Mouse (Mus musculus): Measurements from ENCODE around the gene Lrp8. TPM values are rescaled to one million over a fixed set of nuclear protein-coding genes. Genes with fewer than 3 reads are reported as not detected.

Lrp8 gene
- polyA plus RNA-seq, 1 experiment, result 2.8 TPM

DNA sequence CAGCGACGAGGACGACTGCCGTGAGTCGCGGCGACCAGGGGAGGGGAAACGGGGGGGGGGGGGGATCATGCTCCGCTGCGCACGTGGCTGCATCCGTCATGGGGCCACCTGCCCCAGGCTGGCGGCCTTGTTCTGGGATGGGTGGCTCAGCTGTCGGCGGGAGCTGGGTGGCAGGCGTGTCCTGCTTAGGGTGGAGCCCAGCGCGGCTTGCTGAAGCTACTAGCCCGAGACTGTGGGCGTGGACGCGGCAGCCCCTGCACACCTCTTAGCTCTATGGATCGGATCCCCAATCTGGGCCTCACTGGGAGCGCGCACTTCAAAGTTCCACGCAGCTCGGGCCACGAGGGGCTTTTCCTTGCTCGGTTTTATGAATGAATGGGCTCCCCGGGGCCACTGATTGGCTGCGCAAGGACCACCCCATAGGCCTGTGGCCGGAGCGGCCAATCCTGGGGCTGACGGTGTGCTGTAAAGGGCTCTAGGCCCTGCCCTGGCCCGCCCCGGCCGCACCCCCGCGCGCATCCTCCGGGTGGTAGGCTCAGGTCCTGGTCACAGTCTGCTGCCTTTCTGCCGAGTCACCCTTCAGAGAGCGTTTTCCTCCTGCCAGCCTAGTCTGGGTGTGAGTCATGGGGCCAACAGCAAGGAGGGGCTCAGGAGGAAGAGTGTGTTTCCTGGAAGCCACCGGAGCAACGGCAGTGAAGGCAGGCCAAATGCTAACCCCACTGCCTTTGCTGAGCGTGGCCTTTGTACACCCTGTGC lies 1.5 kb downstream of the Lrp8 start:
- WGBS, result under 1% methylated on average over 46 of the region's 46 CpGs
- peak overlapping the region; percentile 51 for H3K4me3 ChIP-seq (replicated peaks; ENCODE audit: extremely low read depth, low read depth, low read length)
- no peak for TF ChIP-seq POLR2A (IDR thresholded peaks at IDR 0.05; ENCODE audit: borderline replicate concordance, extremely low read depth, low read depth, low read length)
- H3K4me1 ChIP-seq (ENCODE audit: control insufficient read depth, insufficient read depth, low read length), result peaks cover 12% of the 10 kb centered on the region; the same call in 1 of the 2 replicates
- DNase-seq, result peak; percentile 58

DNA sequence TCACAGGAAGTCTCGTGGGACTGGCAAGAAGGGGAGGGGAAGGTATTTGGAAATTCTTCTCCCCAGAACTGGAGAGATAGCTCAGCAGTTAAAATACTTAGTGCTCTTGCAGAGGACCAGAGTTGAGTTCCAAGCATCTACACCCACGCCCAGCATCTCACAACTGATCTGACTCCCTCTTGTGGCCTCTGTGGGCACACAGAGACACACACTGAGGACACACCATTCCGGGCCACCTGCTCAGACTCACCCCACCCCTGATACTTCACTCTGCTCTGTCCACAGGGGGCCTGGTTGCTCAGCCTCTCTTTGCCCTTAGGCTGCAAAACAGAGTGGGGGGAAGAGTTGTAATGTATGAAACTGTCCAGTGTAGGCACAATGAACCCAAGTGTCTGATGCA lies 3.4 kb downstream of the Lrp8 start:
- Histone ChIP-seq H3K4me1 (ENCODE audit: control insufficient read depth, insufficient read depth, low read length) (peaks cover 12% of the 10 kb centered on the region; the same call in 1 of the 2 replicates), H3K4me3 (replicated peaks; ENCODE audit: extremely low read depth, low read depth, low read length) (no peak overlapping the region)
- DNase-seq, result no peak
- WGBS, result 67% methylated on average over 3 of the region's 3 CpGs
- TF ChIP-seq CTCF (IDR thresholded peaks at IDR 0.05; ENCODE audit: insufficient read depth, low read length) (peak; percentile 25; the same call in 1 of the 2 replicates), POLR2A (IDR thresholded peaks at IDR 0.05; ENCODE audit: borderline replicate concordance, extremely low read depth, low read depth, low read length) (no peak)

DNA sequence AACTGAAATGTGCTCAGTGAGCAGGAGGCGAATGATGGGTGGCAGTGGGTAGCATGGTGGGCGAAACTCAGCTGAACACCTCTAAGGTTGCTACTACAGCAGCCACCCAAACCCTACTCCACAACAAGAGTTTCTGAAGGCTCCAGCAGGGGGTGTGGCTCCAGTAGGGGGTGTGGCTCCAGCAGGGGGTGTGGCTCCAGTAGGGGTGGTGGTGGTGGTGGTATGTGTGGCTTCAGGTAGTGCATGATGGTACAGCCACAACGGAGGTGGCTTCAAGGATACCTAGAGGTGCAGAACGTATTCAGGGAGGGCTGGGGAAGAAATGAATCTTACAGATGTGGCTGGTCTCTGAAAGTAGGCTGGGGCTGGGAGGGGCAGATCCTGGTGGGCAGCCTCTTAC lies 5.7 kb downstream of the Lrp8 start:
- no peak for DNase-seq
- TF ChIP-seq CTCF (IDR thresholded peaks at IDR 0.05; ENCODE audit: insufficient read depth, low read length) (no peak), POLR2A (IDR thresholded peaks at IDR 0.05; ENCODE audit: borderline replicate concordance, extremely low read depth, low read depth, low read length) (no peak)
- H3K4me1 ChIP-seq (ENCODE audit: control insufficient read depth, insufficient read depth, low read length), result peaks cover 8% of the 10 kb centered on the region; the same call in 1 of the 2 replicates
- WGBS, result 82% methylated on average over 4 of the region's 4 CpGs
- no peak overlapping the region for H3K4me3 ChIP-seq (replicated peaks; ENCODE audit: extremely low read depth, low read depth, low read length)

DNA sequence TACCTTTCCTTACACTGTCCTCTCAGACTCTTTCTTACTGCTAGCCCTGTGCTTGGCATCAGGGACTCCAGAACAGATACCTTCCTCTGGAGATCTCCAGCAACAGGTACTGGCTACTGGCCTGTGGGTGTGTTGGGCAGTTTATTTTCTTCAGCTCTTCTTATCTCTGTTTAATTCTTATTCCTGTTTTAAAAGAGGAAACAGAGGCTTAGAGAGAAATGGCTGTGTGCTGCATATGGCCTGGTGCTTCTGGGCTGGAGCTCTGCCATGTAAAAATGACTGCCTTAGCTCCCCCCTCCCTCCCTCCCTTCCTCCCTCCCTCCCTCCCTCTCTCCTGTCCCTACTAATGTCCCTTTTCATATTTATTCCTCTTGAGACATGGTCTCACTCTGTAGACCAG lies 6.6 kb downstream of the Lrp8 start:
- DNase-seq, result no peak
- no peak for TF ChIP-seq POLR2A (IDR thresholded peaks at IDR 0.05; ENCODE audit: borderline replicate concordance, extremely low read depth, low read depth, low read length)
- no peak for TF ChIP-seq CTCF (IDR thresholded peaks at IDR 0.05; ENCODE audit: insufficient read depth, low read length)
- Histone ChIP-seq H3K4me3 (replicated peaks; ENCODE audit: extremely low read depth, low read depth, low read length) (no peak overlapping the region), H3K4me1 (ENCODE audit: control insufficient read depth, insufficient read depth, low read length) (peaks cover 3% of the 10 kb centered on the region; the same call in 1 of the 2 replicates)

DNA sequence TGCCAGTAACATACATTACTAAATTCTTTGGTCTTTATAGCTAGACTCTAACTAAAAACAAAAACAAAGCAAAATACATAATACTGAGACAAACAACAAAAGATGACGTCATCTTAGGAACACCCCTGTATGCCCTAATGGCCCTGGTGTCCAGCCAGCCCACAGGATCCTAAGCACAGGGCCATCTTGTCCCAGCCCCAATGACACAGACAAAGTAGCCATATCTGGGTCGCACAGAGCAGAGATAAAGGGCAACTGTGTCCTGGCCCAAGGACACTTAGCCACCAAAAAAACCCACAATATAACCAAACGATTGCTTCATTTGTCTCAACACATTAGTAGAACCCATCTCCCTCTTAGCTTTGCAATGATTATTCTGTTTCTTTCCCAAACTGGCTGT lies 8.9 kb downstream of the Lrp8 start:
- no peak for DNase-seq

DNA sequence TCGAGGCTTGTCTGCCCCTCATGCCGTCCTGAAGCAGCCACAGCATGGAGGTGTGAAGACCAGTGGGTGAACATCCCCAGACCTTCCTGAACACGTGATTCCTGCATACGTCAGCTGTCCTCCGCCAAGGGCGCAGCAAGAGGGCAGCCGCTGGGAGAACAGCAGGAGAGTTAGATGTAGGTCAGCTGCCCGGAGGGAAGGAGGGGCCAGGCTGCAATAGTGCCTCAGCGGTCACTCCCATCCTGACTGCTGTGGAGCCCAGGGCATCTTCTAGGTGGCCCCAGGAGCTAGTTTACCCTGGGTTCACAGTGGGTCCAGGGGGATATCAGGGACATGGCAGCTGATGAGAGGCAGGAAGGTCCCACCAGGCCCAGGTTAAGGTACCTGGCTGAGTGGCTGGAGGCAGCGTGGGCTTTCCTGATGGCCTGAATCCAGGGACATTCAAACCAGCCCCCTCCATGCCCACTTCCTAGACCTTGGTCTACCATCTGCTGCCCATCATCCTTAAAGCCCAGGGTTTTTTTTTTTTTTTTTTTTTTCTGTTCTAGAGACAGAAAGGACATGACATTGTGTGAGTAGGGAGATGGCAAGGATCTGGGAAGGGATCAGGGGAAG lies 9.8 kb downstream of the Lrp8 start:
- DNase-seq, result no peak
- TF ChIP-seq POLR2A (IDR thresholded peaks at IDR 0.05; ENCODE audit: borderline replicate concordance, extremely low read depth, low read depth, low read length) (no peak), CTCF (IDR thresholded peaks at IDR 0.05; ENCODE audit: insufficient read depth, low read length) (no peak)
- Histone ChIP-seq H3K4me3 (replicated peaks; ENCODE audit: extremely low read depth, low read depth, low read length) (no peak overlapping the region), H3K4me1 (ENCODE audit: control insufficient read depth, insufficient read depth, low read length) (no peaks in the 10 kb centered on the region)
- 53% methylated on average over 10 of the region's 10 CpGs for WGBS

More for the DNA sequence above, 8.9 kb downstream of the Lrp8 start:
- 80% methylated on average over 3 of the region's 3 CpGs for WGBS
- no peaks in the 10 kb centered on the region for H3K4me1 ChIP-seq (ENCODE audit: control insufficient read depth, insufficient read depth, low read length)
- TF ChIP-seq CTCF (IDR thresholded peaks at IDR 0.05; ENCODE audit: insufficient read depth, low read length), result no peak
- TF ChIP-seq POLR2A (IDR thresholded peaks at IDR 0.05; ENCODE audit: borderline replicate concordance, extremely low read depth, low read depth, low read length), result no peak
- no peak overlapping the region for H3K4me3 ChIP-seq (replicated peaks; ENCODE audit: extremely low read depth, low read depth, low read length)

DNA sequence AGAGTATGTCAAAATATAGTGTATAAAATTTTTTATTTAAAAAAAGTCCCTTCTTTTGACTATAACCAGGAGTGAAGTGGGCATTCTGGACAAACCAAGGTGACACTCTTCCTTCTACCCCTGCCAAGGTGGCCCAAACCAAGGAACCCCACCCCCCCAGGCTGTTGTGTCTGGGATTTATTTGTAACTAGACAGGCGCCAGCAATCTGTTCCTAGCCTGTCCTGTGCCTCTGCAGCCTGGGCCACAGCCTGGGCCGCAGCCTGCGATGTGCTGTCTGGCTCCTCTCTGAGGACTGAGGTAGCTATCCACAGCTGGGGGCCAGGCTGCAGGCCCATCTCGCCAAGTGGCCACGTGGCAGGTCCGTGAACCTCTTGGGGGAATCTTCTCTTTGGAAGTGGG lies 10.3 kb downstream of the Lrp8 start:
- no peak for DNase-seq
- Histone ChIP-seq H3K4me3 (replicated peaks; ENCODE audit: extremely low read depth, low read depth, low read length) (no peak overlapping the region), H3K4me1 (ENCODE audit: control insufficient read depth, insufficient read depth, low read length) (no peaks in the 10 kb centered on the region)
- no peak for TF ChIP-seq POLR2A (IDR thresholded peaks at IDR 0.05; ENCODE audit: borderline replicate concordance, extremely low read depth, low read depth, low read length)
- no peak for TF ChIP-seq CTCF (IDR thresholded peaks at IDR 0.05; ENCODE audit: insufficient read depth, low read length)
- WGBS, result 88% methylated on average over 6 of the region's 6 CpGs

DNA sequence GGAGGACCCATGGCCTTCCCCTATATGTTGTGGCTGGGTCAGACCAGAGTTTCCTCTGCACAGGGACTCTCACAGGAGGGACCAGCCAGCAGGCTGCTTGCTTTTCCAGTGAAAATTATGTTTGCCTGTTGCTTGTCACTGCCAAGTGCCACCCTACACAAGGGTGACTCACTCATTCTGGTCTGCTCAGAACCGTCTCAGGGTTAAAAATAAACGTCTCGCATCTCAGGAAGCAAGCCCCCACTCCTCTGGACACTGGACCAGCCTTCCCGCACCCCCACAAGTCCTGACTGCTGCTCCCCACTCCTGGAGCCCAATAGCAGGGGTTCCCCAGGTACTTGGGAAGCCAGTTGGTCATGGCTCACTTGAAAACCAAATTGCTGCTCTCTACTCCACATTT lies 14.4 kb downstream of the Lrp8 start:
- Histone ChIP-seq H3K4me1 (ENCODE audit: control insufficient read depth, insufficient read depth, low read length) (no peaks in the 10 kb centered on the region), H3K4me3 (replicated peaks; ENCODE audit: extremely low read depth, low read depth, low read length) (no peak overlapping the region)
- no peak for DNase-seq
- TF ChIP-seq CTCF (IDR thresholded peaks at IDR 0.05; ENCODE audit: insufficient read depth, low read length) (no peak), POLR2A (IDR thresholded peaks at IDR 0.05; ENCODE audit: borderline replicate concordance, extremely low read depth, low read depth, low read length) (no peak)
- 65% methylated on average over 4 of the region's 4 CpGs for WGBS

DNA sequence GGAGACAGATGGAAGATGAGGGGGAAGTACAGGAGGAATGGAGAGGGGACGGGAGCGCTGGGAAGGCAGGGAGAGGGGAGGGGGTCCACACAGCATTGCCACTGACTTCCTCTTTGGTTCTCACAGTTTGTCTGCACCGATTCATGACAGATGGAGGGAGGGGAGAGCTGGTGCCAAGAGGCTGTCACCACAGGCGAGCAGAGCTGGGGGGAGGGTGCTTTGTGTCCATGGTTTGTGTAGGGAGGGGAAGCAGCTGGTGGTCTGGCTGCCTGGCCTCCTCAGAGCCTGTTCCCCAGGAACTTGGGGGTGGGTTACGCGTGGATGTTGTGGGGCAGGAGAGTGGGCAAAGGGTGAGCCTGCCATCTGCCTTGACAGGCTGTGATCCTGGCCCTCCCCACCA lies 15.4 kb downstream of the Lrp8 start:
- WGBS, result 45% methylated on average over 6 of the region's 6 CpGs
- H3K4me3 ChIP-seq (replicated peaks; ENCODE audit: extremely low read depth, low read depth, low read length), result no peak overlapping the region
- no peaks in the 10 kb centered on the region for H3K4me1 ChIP-seq (ENCODE audit: control insufficient read depth, insufficient read depth, low read length)

More for the DNA sequence above, 15.4 kb downstream of the Lrp8 start:
- no peak for DNase-seq
- TF ChIP-seq CTCF (IDR thresholded peaks at IDR 0.05; ENCODE audit: insufficient read depth, low read length) (no peak), POLR2A (IDR thresholded peaks at IDR 0.05; ENCODE audit: borderline replicate concordance, extremely low read depth, low read depth, low read length) (no peak)
